Mouse (Mus musculus): ENCODE measurements around the gene Tbx15. TPM values are rescaled to one million over a fixed set of nuclear protein-coding genes. Genes with fewer than 3 reads are reported as not detected.
"Not testable (repeated sequence)": the region's sequence is repeated elsewhere in the genome, so short reads cannot be mapped to it uniquely, and the experiment has no call there.

The Tbx15 gene
- polyA plus RNA-seq, 2 experiments from 2014 or later: not detected

DNA sequence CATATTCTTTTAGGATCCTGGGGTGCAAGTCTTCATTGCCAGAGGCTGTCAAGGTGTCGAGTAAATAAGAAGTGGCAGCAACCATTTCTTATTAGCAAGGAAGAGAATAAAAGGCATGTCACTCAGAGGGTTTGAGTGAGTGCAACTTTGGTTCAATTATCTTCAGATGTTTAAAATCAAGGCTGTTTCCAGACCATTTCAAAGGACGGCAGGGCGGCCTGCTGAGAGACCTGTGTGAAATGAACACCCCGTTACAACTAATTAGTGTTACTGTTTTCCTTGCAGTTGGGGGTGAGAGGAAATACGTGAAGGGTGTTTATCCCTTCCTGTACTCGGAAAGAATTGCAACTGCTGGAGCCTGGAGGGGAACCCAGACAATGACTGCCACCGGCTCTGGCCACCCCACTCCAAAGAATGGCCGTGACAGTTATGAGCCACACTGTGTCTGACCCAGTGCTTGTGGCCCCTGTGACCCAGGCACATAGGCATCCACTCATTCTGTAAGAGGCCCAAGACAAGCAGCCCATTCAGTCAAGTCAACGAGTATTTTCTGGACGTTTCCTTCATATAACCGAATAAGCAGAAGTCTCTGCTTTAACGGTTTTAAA lies 37.9 kb downstream of the Tbx15 start:
- no peak for ATAC-seq

DNA sequence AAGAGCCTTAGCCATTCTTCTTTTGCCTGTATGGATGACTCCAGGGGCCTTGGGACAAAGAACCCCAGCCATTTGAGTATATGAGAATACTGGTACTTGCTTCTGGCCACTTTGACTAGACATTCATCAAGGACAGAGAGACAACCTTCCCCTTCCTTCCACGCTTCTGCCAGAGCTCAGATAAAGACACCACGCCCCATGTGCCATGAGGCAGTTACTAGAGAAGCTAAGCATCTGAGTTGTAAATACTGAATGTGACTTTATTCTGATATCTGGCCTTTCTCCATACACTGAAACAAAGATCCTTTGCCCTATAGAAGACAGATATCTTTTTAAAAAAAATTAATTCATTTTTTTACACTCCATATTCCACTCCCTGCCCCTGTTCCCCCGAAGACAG lies 39.5 kb downstream of the Tbx15 start:
- ATAC-seq: no peak

GRCm38 (mm10) chr3:99281453-99281852 lies 41.3 kb downstream of the Tbx15 start:
- ATAC-seq: no peak

- ATAC-seq: no peak
Observed at GRCm38 (mm10) chr3:99288302-99288701, 48.1 kb downstream of the Tbx15 start.

GRCm38 (mm10) chr3:99290064-99290702 lies 50.0 kb downstream of the Tbx15 start:
- no peak for ATAC-seq

DNA sequence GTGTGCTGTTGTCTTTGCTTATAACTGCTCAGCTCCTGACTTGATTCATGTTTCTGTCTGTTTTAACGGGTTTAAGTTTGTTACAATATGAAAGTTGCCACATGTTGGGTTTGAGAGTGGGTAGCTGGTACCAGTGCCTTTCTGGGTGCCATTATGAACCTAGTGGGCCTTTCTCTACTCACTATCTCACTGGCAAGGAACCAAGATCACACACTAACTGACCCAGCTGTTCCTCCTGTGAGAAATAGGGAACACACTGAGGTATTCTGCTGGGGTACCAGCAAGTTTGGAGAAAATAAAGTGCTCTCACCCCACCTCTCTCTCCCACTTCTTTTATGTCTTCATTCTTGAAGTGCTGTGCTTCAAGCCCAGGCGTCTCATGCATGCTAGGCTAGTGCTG lies 50.7 kb downstream of the Tbx15 start:
- no peak for ATAC-seq

- no peak for ATAC-seq
Observed at GRCm38 (mm10) chr3:99291386-99291785, 51.2 kb downstream of the Tbx15 start.

- no peak for ATAC-seq
Observed at GRCm38 (mm10) chr3:99292531-99292931, 52.4 kb downstream of the Tbx15 start.

DNA sequence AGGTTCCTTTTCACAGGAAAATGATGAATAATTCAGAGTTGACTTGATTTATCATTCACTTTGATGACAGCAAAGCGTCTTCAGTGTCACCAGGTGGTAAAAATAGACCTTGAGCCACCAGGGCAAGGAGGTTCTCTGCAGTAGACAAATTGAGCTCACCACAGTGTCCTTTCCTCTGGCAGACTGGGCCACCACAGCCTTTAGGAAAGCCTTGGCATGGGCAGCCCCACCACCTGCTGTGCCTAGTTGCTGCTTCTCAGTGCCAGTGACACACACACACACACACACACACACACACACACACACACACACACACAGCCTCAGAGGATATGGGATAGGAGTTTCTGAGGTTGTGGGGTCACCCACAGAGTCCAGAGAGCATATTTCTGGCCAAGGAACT lies 54.0 kb downstream of the Tbx15 start:
- not testable (repeated sequence) for ATAC-seq

- ATAC-seq: no peak
Observed at GRCm38 (mm10) chr3:99295301-99295700, 55.1 kb downstream of the Tbx15 start.

DNA sequence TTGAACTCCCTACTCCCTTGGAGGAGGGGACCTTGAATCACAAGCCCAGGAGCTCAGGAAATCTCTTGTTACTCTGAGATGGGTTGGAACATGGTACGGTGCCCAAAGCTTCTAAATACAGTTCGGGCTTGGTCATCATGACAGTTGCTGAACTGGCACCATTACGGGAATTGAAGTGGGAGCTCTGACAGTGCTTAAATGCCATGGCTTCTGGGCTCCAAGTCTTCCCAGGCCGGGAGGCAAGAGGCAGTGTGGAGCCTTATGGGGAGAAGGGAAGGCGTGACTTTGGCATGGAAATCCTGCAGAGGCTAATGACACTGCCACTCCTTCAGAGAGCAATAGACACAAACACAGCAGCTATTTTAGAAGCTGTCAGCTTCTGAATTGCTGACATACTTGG lies 56.0 kb downstream of the Tbx15 start:
- no peak for ATAC-seq

DNA sequence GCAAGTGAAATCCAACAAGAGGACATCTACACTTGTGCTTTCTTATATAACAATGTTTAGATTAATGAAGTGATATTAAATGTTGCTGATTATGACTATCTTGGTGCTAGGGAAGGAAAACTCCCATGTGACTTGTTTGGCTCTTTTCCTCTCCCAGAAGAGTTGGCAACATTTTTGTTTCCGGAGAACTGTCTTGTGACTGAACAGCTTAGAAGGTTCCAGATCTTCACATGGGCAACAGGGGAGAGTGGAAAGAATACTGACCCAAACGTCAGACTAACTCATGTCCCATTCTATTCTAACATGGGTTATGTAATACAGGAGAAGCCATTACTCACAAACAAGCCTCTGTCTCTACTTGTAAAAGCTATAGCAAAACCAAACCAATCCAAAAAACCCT lies 60.7 kb downstream of the Tbx15 start:
- ATAC-seq: no peak

DNA sequence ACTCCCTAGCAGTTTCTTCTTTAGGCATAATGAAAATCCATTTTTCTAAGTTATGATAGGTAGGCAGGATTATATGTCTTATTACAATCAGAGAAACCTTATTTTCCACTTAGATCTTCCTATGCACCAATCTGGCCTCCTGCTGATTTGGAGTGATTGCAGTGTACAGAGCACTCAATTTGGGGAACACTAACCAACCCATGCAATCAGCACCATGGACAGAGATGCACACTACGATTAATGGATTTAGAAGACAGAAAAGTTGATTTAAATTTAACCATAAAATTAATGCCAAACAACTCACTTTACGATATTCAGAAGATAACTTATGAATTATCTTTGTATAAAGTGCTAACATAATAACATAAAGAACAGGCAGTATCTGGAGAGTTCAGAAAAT lies 70.7 kb downstream of the Tbx15 start:
- no peak for ATAC-seq

DNA sequence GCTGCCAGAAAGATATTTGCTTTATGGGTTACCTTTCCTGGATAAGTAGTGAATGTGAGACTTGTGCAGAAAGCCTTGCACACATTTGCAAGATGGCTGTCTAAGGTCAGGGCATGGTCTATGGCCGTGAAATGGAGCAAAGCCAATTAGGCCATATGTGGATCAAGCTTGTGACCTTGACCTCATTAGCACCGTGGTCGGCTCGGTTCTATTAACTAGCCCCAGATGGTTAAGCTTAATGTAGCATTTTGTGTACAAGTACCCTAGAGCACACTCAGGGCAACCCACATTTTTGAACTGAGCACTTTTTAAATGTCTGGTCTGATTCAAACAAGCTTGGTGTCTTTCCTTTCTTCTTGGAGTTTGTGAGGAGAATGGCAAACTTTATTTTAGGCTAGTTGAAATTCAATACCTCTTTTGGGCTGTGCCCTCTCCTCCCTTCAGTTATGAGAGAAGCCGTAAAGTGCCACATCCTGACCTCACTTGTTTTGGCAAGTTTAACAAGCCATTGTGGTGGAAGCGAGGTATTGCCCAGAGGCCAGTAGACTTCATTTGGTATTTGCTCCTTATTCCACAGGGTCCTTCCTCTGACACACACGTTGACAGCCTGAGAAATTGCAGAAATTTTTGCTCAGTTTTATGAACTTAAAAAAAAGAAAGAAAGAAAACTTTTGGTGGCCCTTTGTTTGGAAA lies 71.9 kb downstream of the Tbx15 start:
- ATAC-seq: no peak

DNA sequence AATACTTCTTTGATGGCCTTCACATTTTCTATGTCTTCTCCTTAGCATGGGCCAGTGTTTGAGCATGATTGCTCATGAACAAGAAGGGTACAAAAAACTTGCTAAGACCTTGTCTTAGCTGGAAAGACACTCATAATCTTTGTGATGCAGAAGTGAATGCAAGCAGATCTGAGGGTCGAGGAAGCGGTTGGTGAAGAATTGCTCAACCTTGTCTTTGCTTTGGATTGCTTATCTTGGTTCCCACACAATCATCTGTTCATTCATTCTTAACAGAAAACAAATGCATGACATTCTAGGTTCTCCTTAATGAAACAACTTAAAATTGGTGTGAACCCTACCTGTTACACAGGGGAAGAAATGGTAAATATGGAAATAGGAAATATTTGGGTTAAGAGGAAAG lies 82.2 kb downstream of the Tbx15 start:
- ATAC-seq: no peak

DNA sequence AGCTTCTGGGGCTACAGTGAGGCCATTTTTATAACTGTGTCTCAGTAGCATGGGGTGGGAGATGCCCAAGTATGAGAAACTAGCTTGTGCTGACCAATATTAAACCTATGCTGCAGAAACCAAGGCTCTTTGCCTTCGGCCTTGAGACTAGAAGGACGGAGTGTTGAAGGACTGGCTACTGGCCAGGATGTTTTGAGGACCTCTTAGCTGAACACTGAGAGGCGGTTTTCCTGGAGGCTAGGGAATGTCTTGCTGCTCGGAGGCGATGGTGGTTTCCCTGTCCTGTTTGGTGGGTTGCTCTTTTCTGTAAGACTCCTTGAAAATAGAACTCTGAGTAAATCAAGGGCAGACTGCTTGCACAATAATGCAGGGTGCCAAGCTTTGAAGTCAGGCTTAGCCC lies 89.1 kb downstream of the Tbx15 start:
- no peak for ATAC-seq

- no peak for ATAC-seq
Observed at GRCm38 (mm10) chr3:99331086-99331485, 90.9 kb downstream of the Tbx15 start.

DNA sequence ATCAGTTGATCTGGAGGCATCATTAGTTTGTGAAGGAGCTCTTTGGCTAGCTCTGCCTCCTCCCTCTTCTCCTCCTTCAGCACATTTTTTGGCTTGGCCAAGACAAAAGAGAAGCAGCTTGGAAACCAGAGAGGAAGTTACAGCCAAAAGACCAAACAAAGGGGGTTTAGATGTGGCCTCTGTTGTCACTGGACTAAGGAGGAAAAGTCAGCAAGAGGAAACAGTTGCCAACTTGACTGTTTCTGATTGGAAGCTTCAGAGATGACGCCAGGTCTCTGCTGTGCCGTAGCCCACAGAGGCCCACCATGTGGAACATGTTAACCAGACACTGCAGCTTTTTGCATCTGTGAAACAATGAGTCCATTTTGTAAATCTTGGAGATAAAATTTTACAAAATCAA lies 96.7 kb downstream of the Tbx15 start:
- ATAC-seq: no peak

DNA sequence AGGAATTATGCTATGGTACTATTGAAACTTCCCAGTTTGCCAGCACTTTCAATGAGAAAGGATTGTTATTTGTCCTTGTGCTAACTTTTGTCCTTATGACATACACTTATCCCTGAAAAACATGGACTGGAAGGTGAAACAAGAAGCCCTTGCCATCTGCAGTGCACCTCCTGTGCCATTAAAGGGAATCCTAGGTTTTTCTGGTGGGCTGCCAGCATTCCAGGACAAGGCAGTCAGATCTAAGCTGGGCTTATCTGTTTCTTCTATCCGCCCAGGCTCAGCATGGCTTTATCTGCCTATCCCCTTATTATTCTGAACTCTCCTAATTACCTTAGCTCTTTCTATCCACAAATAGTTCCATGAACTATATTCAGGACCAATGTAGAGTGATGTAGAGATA lies 98.6 kb downstream of the Tbx15 start:
- ATAC-seq: no peak

DNA sequence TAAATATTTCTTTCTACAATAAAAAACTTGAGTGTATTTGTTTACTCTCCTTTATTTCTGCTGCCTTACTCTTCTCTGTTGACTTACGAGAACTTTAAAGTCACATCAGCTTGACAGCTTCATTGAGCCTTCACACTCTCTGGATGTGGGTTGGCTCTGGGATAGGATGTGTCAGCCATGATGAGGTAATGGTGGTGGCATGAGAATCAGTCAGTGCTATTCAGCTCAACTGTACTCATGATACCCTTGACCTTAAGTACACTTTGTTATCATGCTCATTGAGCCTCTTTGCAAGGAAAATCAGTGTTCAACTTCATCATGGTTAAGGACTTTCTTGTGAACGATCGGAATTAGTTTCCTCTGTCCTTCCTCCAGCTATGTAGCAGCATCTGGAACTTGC lies 99.8 kb downstream of the Tbx15 start:
- no peak for ATAC-seq

DNA sequence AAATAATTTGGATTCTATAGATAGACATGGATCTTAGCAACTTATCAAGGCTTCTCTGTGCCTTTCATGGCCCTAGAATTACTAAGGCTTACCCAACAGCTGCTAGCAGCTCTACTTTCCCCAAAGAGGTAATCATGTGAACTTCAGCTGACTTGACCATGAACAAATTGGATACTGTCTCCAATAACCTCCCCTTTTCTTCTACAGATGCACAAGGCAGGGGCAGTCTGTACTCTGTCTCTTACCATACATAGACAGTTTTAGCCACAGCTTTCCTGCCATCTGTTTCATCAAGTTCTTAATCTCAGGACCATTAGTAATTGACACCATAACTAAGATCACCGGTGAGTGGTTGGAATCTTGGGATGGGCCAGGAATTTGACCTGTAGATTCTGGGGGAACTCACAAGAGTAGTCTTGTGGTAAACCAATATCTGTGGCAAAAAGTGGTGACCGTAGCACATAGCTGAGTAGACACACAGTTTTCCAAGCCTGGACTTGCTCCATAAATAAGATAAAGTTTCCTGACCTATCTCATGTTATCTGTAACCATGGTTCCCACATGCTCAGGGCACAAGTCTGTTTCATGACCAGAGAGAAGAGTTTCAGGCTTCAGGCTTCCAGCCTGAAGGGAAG lies 139.6 kb downstream of the Tbx15 start:
- ATAC-seq: no peak

DNA sequence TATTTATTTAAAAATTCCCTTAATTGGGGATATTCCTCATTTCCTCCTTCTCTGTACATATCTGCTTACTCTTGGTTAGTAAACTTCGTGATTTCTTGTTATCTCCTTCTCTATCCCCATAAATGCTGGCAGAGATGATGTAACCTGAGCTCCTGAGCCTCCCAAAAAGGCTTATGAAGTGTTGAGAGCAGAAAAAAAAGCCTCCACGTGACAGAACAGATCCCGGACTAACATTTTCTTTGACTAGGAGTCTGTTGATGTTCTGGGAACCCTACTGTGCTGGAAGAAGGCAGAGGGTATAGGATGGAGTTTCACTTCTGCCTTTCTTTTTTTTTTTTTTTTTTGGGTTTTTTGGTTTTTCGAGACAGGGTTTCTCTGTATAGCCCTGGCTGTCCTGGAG lies 146.9 kb downstream of the Tbx15 start:
- no peak for ATAC-seq

Measured in CD4-positive, CD25-positive, alpha-beta regulatory T cell, adult 4 months (primary cell).